Comparison of ENCODE assay signal across 25 mouse cellular contexts in the genomic region with DNA sequence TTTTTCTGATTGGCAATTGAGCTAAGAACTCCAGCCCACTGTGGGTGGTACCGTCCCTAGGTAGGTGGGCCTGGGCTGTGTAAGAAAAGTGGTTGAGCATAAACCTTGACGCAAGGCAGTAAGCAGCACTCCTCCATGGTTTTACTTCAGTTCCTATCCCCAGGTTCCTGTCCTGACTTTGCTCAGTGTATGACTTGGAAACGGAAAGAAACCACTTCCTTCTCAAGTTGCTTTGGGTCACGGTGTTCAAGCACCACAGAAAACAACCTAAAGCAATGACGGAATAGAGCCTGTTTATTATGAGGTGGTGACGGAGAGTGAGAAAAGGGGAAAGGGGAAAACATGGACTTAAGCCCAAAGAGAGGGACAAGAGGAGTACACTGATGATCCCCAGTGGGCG.
DNase-seq lines count a peak whose midpoint lies in the region; ATAC-seq and TF ChIP-seq lines count a peak whose summit lies in the region.
"Had no signal": no experiment of that assay in that cellular context is flagged by ENCODE, and none has a peak within 500 bp of the region (broad histone marks: within the 10 kb centered on the region; RNA-seq: fewer than 3 reads in every experiment).

No protein-coding gene starts in this region.

- no peaks in the 10 kb centered on the region for H3K27me3 ChIP-seq in hindbrain, embryonic 11.5 days (ENCODE audit: control insufficient read depth, insufficient read depth, low read length)
- H3K27me3 ChIP-seq: hindbrain, embryonic 15.5 days; neural tube, embryonic 13.5 days; stomach, embryonic 15.5 days had no signal

- H3K9me3 ChIP-seq in hindbrain, embryonic 11.5 days (ENCODE audit: control insufficient read depth, low read length), result no peaks in the 10 kb centered on the region
- H3K9me3 ChIP-seq: forebrain, embryonic 10.5 days; hindbrain, embryonic 15.5 days; limb, embryonic 10.5 days; neural tube, embryonic 13.5 days; stomach, embryonic 15.5 days had no signal

- TF ChIP-seq CTCF in layer of hippocampus, adult 2 months (conservative IDR thresholded peaks at IDR 0.05), result no peak

- DNase-seq in thymus, postnatal 0 days (ENCODE audit: low spot score), result peak; percentile 12
- DNase-seq in thymus, postnatal 25 days, result no peak
- peak; percentile 34 for DNase-seq in ZHBTc4 (ENCODE audit: low read depth, low spot score)
- DNase-seq in layer of hippocampus, adult 2 months (ENCODE audit: low spot score in 2 of 2), result no peak
- no peak for DNase-seq in layer of hippocampus, postnatal 36 days
- no peak for DNase-seq in hindbrain, embryonic 11.5 days (ENCODE audit: low spot score)
- DNase-seq: adrenal gland, adult 2 months; cerebellum, adult 11-12 months; cerebellum, postnatal 10 days; forebrain, postnatal 0 days; gastrocnemius, postnatal 25 days; heart, postnatal 36 days; kidney, postnatal 4 days; liver; midbrain, embryonic 14.5 days; right cerebral cortex, adult 18-20 months; right cerebral cortex, postnatal 4 days had no signal

- H3K4me1 ChIP-seq in hindbrain, embryonic 11.5 days (replicated peaks; ENCODE audit: control insufficient read depth, insufficient read depth, low read length), result no peaks in the 10 kb centered on the region
- H3K4me1 ChIP-seq: hindbrain, embryonic 15.5 days; stomach, embryonic 15.5 days had no signal

- 88% methylated on average over 7 of the region's 7 CpGs for WGBS in hindbrain, embryonic 11.5 days

- peak; percentile 31; the same call in 1 of the 2 replicates for ATAC-seq in monocyte, adult 5-6 weeks (replicated peaks; ENCODE audit: insufficient number of reproducible peaks, low FRiP score, low TSS enrichment, poor library complexity, severe bottlenecking)
- no peak for ATAC-seq in hindbrain, embryonic 11.5 days (ENCODE audit: low FRiP score)
- ATAC-seq: forebrain, postnatal 0 days; intestine, postnatal 0 days; lung, postnatal 0 days had no signal

- H3K4me2 ChIP-seq in hindbrain, embryonic 11.5 days (replicated peaks; ENCODE audit: low read depth, low read length), result no peak overlapping the region
- H3K4me2 ChIP-seq: hindbrain, embryonic 15.5 days; neural tube, embryonic 13.5 days; stomach, embryonic 15.5 days had no signal

- no peaks in the 10 kb centered on the region for H3K36me3 ChIP-seq in hindbrain, embryonic 11.5 days (ENCODE audit: control insufficient read depth, insufficient read depth, low read length)
- H3K36me3 ChIP-seq: forebrain, embryonic 10.5 days; hindbrain, embryonic 15.5 days; limb, embryonic 10.5 days; neural tube, embryonic 13.5 days; stomach, embryonic 15.5 days had no signal

- no peak overlapping the region for H3K27ac ChIP-seq in layer of hippocampus, adult 2 months
- H3K27ac ChIP-seq in hindbrain, embryonic 11.5 days (ENCODE audit: low read depth, low read length), result no peak overlapping the region
- H3K27ac ChIP-seq: forebrain, embryonic 10.5 days; hindbrain, embryonic 15.5 days; limb, embryonic 10.5 days; neural tube, embryonic 13.5 days; stomach, embryonic 15.5 days had no signal

- H3K9ac ChIP-seq in hindbrain, embryonic 11.5 days (ENCODE audit: low read depth, low read length), result no peak overlapping the region
- H3K9ac ChIP-seq: forebrain, postnatal 0 days; hindbrain, embryonic 15.5 days; neural tube, embryonic 13.5 days; stomach, embryonic 15.5 days had no signal

- H3K4me3 ChIP-seq in layer of hippocampus, adult 2 months, result no peak overlapping the region
- no peak overlapping the region for H3K4me3 ChIP-seq in hindbrain, embryonic 11.5 days (ENCODE audit: low read depth, low read length)
- H3K4me3 ChIP-seq: forebrain, embryonic 10.5 days; hindbrain, embryonic 15.5 days; limb, embryonic 10.5 days; neural tube, embryonic 13.5 days; stomach, embryonic 15.5 days had no signal

Comparison
In these comparisons a context has a peak if more than half of its experiments do, and no peak if none do; other contexts are left out.
1. DNase-seq: peak in thymus, postnatal 0 days (single experiment) and ZHBTc4 (single experiment); none in thymus, postnatal 25 days (single experiment), layer of hippocampus, adult 2 months (0 of 2), layer of hippocampus, postnatal 36 days (0 of 2) and hindbrain, embryonic 11.5 days (single experiment).